Mouse (Mus musculus) lung, postnatal 0 days (tissue): Measurements from ENCODE around the gene Rabggtb. TPM values are rescaled to one million over a fixed set of nuclear protein-coding genes. Genes with fewer than 3 reads are reported as not detected.
"Not testable (repeated sequence)": the region's sequence is repeated elsewhere in the genome, so short reads cannot be mapped to it uniquely, and the experiment has no call there.

Experiments used
- ATAC-seq: fragments of 200-750 bp; cut with Nextera tagmentation; 2 replicates; pipeline ENCODE4 v1.8.0; 2017; ENCODE audit warnings: moderate library complexity
- DNase-seq: peaks from one replicate; pipeline ENCODE4 v3.0.0-alpha.2; 2016; ENCODE audit warnings: low spot score
- H3K27ac ChIP-seq: fragments of 300-500 bp; sonication (generic); 2 replicates; pipeline ENCODE4 v1.5.1; 2014; ENCODE audit warnings: antibody characterized with exemption, mild to moderate bottlenecking, low read length, mixed read lengths
- H3K27me3 ChIP-seq: fragments of 300-500 bp; sonication (generic); replicated peaks from 2 replicates; pipeline ENCODE4 v1.6.1; 2014; ENCODE audit warnings: low read length, mixed read lengths; ENCODE audit not compliant: insufficient read depth
- H3K36me3 ChIP-seq: fragments of 300-500 bp; sonication (generic); 2 replicates; pipeline ENCODE4 v1.6.1; 2014; ENCODE audit warnings: low read length, mixed read lengths; ENCODE audit not compliant: insufficient read depth
- H3K4me1 ChIP-seq: fragments of 300-500 bp; sonication (generic); 2 replicates; pipeline ENCODE4 v1.6.1; 2014; ENCODE audit warnings: antibody characterized with exemption, low read depth, low read length, mixed read lengths; ENCODE audit not compliant: insufficient read depth
- H3K4me2 ChIP-seq: fragments of 300-500 bp; sonication (generic); replicated peaks from 2 replicates; pipeline ENCODE4 v1.6.1; 2014; ENCODE audit warnings: low read depth, mild to moderate bottlenecking, low read length, moderate library complexity, mixed read lengths
- H3K4me3 ChIP-seq: fragments of 300-500 bp; sonication (generic); 2 replicates; pipeline ENCODE4 v1.5.1; 2014; ENCODE audit warnings: low read depth, low read length
- H3K9ac ChIP-seq: fragments of 300-500 bp; sonication (generic); replicated peaks from 2 replicates; pipeline ENCODE4 v1.6.1; 2014; ENCODE audit warnings: low read depth, mild to moderate bottlenecking
- H3K9me3 ChIP-seq: fragments of 300-500 bp; sonication (generic); 2 replicates; pipeline ENCODE4 v1.6.1; 2016; ENCODE audit warnings: low read length, mixed read lengths
- CTCF ChIP-seq: IDR thresholded peaks from 2 replicates; pipeline ENCODE4 v1.5.1; 2016; ENCODE audit warnings: antibody characterized with exemption, mild to moderate bottlenecking
- EP300 ChIP-seq: IDR thresholded peaks from 2 replicates; pipeline ENCODE4 v1.6.1; 2016; ENCODE audit warnings: antibody characterized with exemption, mild to moderate bottlenecking, control low read depth
- WGBS: fragments of 180-500 bp; shearing (Covaris S2); extraction: QIAGEN DNeasy Blood & Tissue Kit; methylation state at CpG from one replicate; pipeline ENCODE4 v1.1.7; 2014; 5-methylcytosine and 5-hydroxymethylcytosine counted together
- polyA plus RNA-seq: library from polyadenylated mRNA; unstranded; fragments of >200 nt; fragmentation: Nextera tagmentation; extraction: Ambion mirVana; gene quantifications from 2 replicates; pipeline ENCODE4 v1.2.1, GENCODE M21; 2015

The Rabggtb gene
- polyA plus RNA-seq, 1 experiment from 2014 or later = 29.0 TPM

DNA sequence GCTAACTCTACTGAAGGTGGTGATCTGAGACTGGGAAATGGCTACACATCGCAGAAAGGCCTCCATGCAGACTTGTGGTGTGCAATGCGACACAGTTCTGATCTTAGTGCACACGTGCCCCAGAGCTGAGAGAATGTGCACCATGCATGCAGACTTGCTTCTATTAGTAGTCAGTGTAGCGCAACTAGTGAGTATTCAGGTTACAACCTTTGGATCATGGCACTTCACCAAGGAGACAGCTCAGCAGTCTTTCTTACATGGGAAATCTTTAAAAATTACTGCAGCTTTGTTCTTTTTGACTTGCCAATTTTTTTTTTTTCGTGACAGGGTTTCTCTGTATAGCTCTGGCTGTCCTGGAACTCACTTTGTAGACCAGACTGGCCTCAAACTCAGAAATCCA is 41.4 kb downstream of the Rabggtb start:
- no peak overlapping the region for H3K4me3 ChIP-seq
- TF ChIP-seq CTCF (no peak), EP300 (no peak)
- H3K27ac ChIP-seq = no peak overlapping the region
- no peak overlapping the region for H3K4me2 ChIP-seq
- no peak for ATAC-seq
- no peaks in the 10 kb centered on the region for H3K36me3 ChIP-seq
- H3K9ac ChIP-seq = no peak overlapping the region
- 84% methylated on average over 5 of the region's 5 CpGs for WGBS
- no peaks in the 10 kb centered on the region for H3K4me1 ChIP-seq
- no peak for DNase-seq
- no peaks in the 10 kb centered on the region for H3K9me3 ChIP-seq
- H3K27me3 ChIP-seq = no peaks in the 10 kb centered on the region

GRCm38 (mm10) chr3:153867149-153868136 is 45.4 kb downstream of the Rabggtb start:
- whole genome bisulfite sequencing = 61% methylated on average over 14 of the region's 14 CpGs
- peak; percentile 18 for DNase-seq
- no peaks in the 10 kb centered on the region for H3K36me3 ChIP-seq

DNA sequence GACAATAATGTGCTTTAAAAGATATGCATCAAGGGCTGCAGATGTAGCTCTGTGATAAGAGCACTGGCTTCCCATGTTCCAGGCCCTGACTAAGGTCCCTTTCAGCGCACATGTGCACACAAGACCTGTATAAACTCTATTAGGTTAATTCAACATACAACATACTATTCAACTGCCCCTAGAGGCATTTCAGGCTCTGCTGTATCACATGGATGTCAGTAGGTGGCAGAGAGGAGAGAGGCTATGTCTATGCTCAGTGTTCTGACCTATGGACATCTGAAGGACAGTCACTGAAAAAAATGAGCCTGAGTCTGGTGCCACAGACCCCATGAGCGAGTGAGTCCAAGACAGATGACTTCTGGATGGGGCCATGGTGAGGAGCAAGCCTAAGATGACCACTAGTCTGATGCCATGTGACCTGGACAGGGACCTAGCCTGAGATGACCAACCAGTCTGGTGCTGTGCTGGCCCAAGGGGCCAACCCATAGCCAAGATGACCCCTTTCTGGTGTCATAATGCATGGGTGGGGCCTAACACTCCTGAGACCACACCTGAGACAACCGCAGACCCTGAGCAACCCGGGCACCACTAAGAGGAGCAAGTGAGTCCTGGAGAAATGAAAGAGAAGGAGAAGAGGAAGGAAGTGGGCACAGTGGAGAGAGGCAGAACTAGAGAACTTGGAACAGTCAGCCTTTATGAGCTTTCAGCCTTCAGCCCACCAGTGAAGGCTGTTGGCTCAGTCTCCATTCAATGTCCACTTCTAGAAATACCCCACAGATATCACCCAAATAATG is 48.0 kb downstream of the Rabggtb start:
- WGBS = 79% methylated on average over 4 of the region's 4 CpGs
- no peaks in the 10 kb centered on the region for H3K27me3 ChIP-seq
- H3K27ac ChIP-seq = no peak overlapping the region
- no peak overlapping the region for H3K4me3 ChIP-seq
- H3K9ac ChIP-seq = no peak overlapping the region
- TF ChIP-seq CTCF (peak; percentile 30; the same call in 1 of the 2 replicates), EP300 (no peak)
- H3K4me1 ChIP-seq = no peaks in the 10 kb centered on the region
- ATAC-seq (no peak), DNase-seq (no peak)
- no peak overlapping the region for H3K4me2 ChIP-seq
- no peaks in the 10 kb centered on the region for H3K36me3 ChIP-seq
- no peaks in the 10 kb centered on the region for H3K9me3 ChIP-seq

More at GRCm38 (mm10) chr3:153867149-153868136, 45.4 kb downstream of the Rabggtb start:
- TF ChIP-seq CTCF (peak; percentile 53), EP300 (no peak)
- no peak for ATAC-seq
- Histone ChIP-seq H3K4me1 (no peaks in the 10 kb centered on the region), H3K9me3 (no peaks in the 10 kb centered on the region), H3K4me3 (no peak overlapping the region), H3K27me3 (no peaks in the 10 kb centered on the region), H3K9ac (no peak overlapping the region), H3K4me2 (no peak overlapping the region), H3K27ac (no peak overlapping the region)

GRCm38 (mm10) chr3:153863816-153864215 is 49.0 kb downstream of the Rabggtb start:
- no peaks in the 10 kb centered on the region for H3K9me3 ChIP-seq
- no peak for DNase-seq
- H3K9ac ChIP-seq = no peak overlapping the region
- H3K36me3 ChIP-seq = no peaks in the 10 kb centered on the region
- no peaks in the 10 kb centered on the region for H3K4me1 ChIP-seq
- no peak overlapping the region for H3K4me2 ChIP-seq
- WGBS = 69% methylated on average over 2 of the region's 2 CpGs
- no peaks in the 10 kb centered on the region for H3K27me3 ChIP-seq
- no peak for TF ChIP-seq EP300
- TF ChIP-seq CTCF = no peak
- ATAC-seq = no peak
- H3K4me3 ChIP-seq = no peak overlapping the region
- no peak overlapping the region for H3K27ac ChIP-seq

- not testable (repeated sequence) for H3K27me3 ChIP-seq, H3K9ac ChIP-seq, DNase-seq, H3K4me2 ChIP-seq, H3K27ac ChIP-seq, H3K4me1 ChIP-seq, H3K4me3 ChIP-seq, H3K36me3 ChIP-seq, ATAC-seq, H3K9me3 ChIP-seq
- WGBS = 90% methylated on average over 7 of the region's 8 CpGs
These were observed 52.4 kb downstream of the Rabggtb start for GRCm38 (mm10) chr3:153860392-153860791.

- H3K4me1 ChIP-seq = no peaks in the 10 kb centered on the region
- H3K4me3 ChIP-seq = no peak overlapping the region
- no peak overlapping the region for H3K27ac ChIP-seq
- H3K27me3 ChIP-seq = no peaks in the 10 kb centered on the region
- no peaks in the 10 kb centered on the region for H3K9me3 ChIP-seq
- no peaks in the 10 kb centered on the region for H3K36me3 ChIP-seq
- no peak for DNase-seq
- H3K4me2 ChIP-seq = no peak overlapping the region
- no peak for TF ChIP-seq EP300
- no peak for TF ChIP-seq CTCF
- no peak for ATAC-seq
- 65% methylated on average over 10 of the region's 10 CpGs for WGBS
- no peak overlapping the region for H3K9ac ChIP-seq
These were observed 54.3 kb downstream of the Rabggtb start for GRCm38 (mm10) chr3:153858350-153859001.

Other genes starting within 250 kb of the Rabggtb start
- 12.9 and 22.7 TPM in 2 replicates for gene St6galnac3, start 187.8 kb downstream of the Rabggtb start, polyA plus RNA-seq
- gene Asb17, start 68.8 kb downstream of the Rabggtb start, polyA plus RNA-seq = not detected in 2 replicates
- 0.04 and 0.08 TPM in 2 replicates for gene Msh4, start 6.9 kb downstream of the Rabggtb start, polyA plus RNA-seq
- 68.9 and 75.9 TPM in 2 replicates for gene Acadm, start 31.6 kb upstream of the Rabggtb start, polyA plus RNA-seq
- 0.20 TPM in 2 replicates for gene Slc44a5, start 60.4 kb upstream of the Rabggtb start, polyA plus RNA-seq